Mouse (Mus musculus): ENCODE measurements at regions not wholly inside any gene's neighbourhood (a gene's known extent, or its start where the extent isn't known, plus 50 kb on each side); places are given as distances from the start of the nearest gene placed in this dataset.

GRCm38 (mm10) chr8:50915876-50916732, 2072.4 kb upstream of the Tenm3 start:
- TF ChIP-seq CTCF (IDR thresholded peaks at IDR 0.05; ENCODE audit: low read depth) (no peak), EP300 (IDR thresholded peaks at IDR 0.05; ENCODE audit: low read depth) (no peak)
